Mouse (Mus musculus): ENCODE measurements around the gene Oxsr1. TPM values are rescaled to one million over a fixed set of nuclear protein-coding genes. Genes with fewer than 3 reads are reported as not detected.

Gene Oxsr1
- polyA plus RNA-seq, 1 experiment from 2014 or later, result 14.4 TPM

GRCm38 (mm10) chr9:119243981-119244380, 78.2 kb downstream of the Oxsr1 start:
- H3K4me1 ChIP-seq (ENCODE audit: insufficient read depth), result no peaks in the 10 kb centered on the region
- no peak for TF ChIP-seq CTCF (IDR thresholded peaks at IDR 0.05; ENCODE audit: low read depth)
- no peak overlapping the region for H3K27ac ChIP-seq (ENCODE audit: low read depth)
- peaks cover 47% of the 10 kb centered on the region for H3K36me3 ChIP-seq (ENCODE audit: insufficient read depth)
- no peak for ATAC-seq (ENCODE audit: insufficient read depth)
- WGBS, result 85% methylated on average over 3 of the region's 3 CpGs
- H3K9ac ChIP-seq, result no peak overlapping the region
- no peaks in the 10 kb centered on the region for H3K9me3 ChIP-seq (ENCODE audit: low read depth, low read length)
- H3K4me2 ChIP-seq, result no peak overlapping the region
- H3K4me3 ChIP-seq (ENCODE audit: low read depth, low read length), result no peak overlapping the region
- H3K27me3 ChIP-seq (ENCODE audit: insufficient read depth, low read length), result no peaks in the 10 kb centered on the region
- DNase-seq, result no peak

DNA sequence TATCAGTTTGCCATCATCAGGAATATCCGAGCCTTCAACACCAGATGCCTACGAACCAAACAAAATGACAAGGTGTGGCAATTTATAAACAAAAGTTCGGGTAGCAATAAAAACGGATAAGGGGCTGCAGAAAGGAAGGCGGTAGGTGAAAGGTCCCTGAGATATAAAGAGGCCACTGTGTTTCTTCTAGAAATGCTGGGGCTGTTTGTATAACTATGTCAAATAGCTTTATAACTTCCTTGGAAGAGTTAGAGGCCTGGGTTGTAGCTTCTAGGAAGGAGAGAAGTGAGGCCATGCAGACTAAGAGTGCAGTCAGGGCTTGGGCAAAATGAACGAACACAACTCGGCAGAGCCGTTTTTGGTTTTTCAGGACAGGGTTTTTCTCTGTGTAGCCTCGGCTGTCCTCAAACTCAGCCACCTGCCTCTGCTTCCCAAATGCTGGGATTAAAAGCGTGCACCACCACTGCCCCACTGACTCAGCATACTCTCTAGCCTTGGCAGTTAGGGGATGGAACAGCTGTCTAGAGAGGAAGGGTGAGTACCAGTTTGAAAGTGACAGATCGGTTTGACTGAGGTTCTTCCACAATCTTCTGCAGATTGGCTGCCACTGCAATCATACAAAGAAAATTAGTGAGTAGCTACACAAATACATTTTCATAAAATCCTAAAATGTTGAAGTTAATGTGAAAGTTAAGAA, 80.9 kb downstream of the Oxsr1 start:
- no peak for TF ChIP-seq CTCF (IDR thresholded peaks at IDR 0.05; ENCODE audit: low read depth)
- H3K36me3 ChIP-seq (ENCODE audit: insufficient read depth), result peaks cover 46% of the 10 kb centered on the region
- no peak overlapping the region for H3K4me3 ChIP-seq (ENCODE audit: low read depth, low read length)
- H3K4me1 ChIP-seq (ENCODE audit: insufficient read depth), result no peaks in the 10 kb centered on the region
- DNase-seq (no peak), ATAC-seq (ENCODE audit: insufficient read depth) (no peak)
- no peak overlapping the region for H3K4me2 ChIP-seq
- H3K27ac ChIP-seq (ENCODE audit: low read depth), result no peak overlapping the region
- no peaks in the 10 kb centered on the region for H3K9me3 ChIP-seq (ENCODE audit: low read depth, low read length)
- WGBS, result 71% methylated on average over 11 of the region's 11 CpGs
- no peak overlapping the region for H3K9ac ChIP-seq
- H3K27me3 ChIP-seq (ENCODE audit: insufficient read depth, low read length), result no peaks in the 10 kb centered on the region

DNA sequence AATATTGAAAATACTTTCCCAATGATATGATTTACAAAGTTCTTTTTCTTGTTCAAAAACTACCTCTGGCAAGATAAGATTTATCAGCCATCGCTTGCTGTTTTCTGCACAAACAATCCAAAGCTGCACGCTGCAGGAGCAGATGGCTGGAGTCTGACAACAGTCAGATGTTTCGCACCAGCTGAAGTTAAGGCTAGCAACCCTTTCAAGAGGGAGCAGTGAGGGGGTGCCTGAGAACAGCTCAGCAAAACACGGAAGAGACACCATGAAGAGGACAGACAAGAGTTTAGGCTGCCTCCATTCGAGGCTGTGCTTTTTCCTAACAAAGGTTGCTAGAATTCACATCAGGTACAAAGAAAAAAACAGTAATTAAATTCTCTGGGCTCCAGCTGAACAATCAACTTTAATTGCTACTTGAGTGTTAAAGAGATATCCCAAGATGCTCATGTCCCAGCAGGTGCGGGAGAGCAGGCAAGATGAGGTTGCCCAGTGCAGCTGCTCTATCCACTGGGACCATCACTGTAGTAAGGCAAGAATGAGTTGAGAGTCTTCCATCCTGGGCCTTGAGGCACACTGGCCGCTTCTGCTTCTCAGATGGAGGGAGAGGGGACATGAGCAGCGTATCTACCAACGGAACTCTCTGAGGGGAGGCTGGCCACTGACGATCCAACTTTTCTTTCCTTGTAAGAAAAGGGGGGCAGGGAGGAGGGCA, 81.8 kb downstream of the Oxsr1 start:
- Histone ChIP-seq H3K4me2 (no peak overlapping the region), H3K27me3 (ENCODE audit: insufficient read depth, low read length) (no peaks in the 10 kb centered on the region), H3K9me3 (ENCODE audit: low read depth, low read length) (no peaks in the 10 kb centered on the region), H3K4me3 (ENCODE audit: low read depth, low read length) (no peak overlapping the region), H3K27ac (ENCODE audit: low read depth) (no peak overlapping the region), H3K9ac (no peak overlapping the region), H3K4me1 (ENCODE audit: insufficient read depth) (no peaks in the 10 kb centered on the region), H3K36me3 (ENCODE audit: insufficient read depth) (peaks cover 46% of the 10 kb centered on the region; the same call in 1 of the 2 replicates)
- 83% methylated on average over 10 of the region's 10 CpGs for WGBS
- DNase-seq (no peak), ATAC-seq (ENCODE audit: insufficient read depth) (no peak)
- no peak for TF ChIP-seq CTCF (IDR thresholded peaks at IDR 0.05; ENCODE audit: low read depth)

- over 99% methylated on average over 3 of the region's 3 CpGs for WGBS
- ATAC-seq (ENCODE audit: insufficient read depth), result no peak
- no peak overlapping the region for H3K4me2 ChIP-seq
These were observed 83.0 kb downstream of the Oxsr1 start for GRCm38 (mm10) chr9:119239274-119239673.

DNA sequence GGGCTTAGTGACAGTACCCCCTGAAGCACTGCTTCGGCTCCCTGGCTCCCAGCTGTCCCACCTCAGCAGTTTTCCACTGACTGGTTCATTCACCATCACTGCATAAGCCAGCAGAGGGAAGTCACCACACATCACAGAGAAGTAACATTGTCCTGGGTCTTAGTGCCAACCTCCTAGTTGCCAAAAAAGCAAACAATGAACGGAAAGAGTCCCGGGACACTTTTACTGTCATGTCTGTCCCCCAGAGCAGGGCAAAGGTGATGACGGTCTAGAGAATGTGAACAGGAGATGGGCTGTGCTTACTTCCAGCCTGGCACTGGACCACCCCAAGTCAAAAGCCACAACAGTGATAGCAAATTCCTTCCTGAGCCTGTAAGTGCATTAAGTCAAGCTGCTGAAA, 83.4 kb downstream of the Oxsr1 start:
- Histone ChIP-seq H3K4me2 (no peak overlapping the region), H3K4me3 (ENCODE audit: low read depth, low read length) (no peak overlapping the region), H3K9me3 (ENCODE audit: low read depth, low read length) (no peaks in the 10 kb centered on the region), H3K27me3 (ENCODE audit: insufficient read depth, low read length) (no peaks in the 10 kb centered on the region), H3K4me1 (ENCODE audit: insufficient read depth) (no peaks in the 10 kb centered on the region), H3K9ac (no peak overlapping the region), H3K27ac (ENCODE audit: low read depth) (no peak overlapping the region), H3K36me3 (ENCODE audit: insufficient read depth) (peaks cover 36% of the 10 kb centered on the region; the same call in 1 of the 2 replicates)
- WGBS, result 77% methylated on average over 4 of the region's 4 CpGs
- TF ChIP-seq CTCF (IDR thresholded peaks at IDR 0.05; ENCODE audit: low read depth), result no peak
- ATAC-seq (ENCODE audit: insufficient read depth), result no peak
- no peak for DNase-seq

More at GRCm38 (mm10) chr9:119239274-119239673, 83.0 kb downstream of the Oxsr1 start:
- no peaks in the 10 kb centered on the region for H3K9me3 ChIP-seq (ENCODE audit: low read depth, low read length)
- peaks cover 40% of the 10 kb centered on the region; the same call in 1 of the 2 replicates for H3K36me3 ChIP-seq (ENCODE audit: insufficient read depth)
- H3K9ac ChIP-seq, result no peak overlapping the region
- DNase-seq, result no peak
- H3K4me3 ChIP-seq (ENCODE audit: low read depth, low read length), result no peak overlapping the region
- no peak overlapping the region for H3K27ac ChIP-seq (ENCODE audit: low read depth)
- TF ChIP-seq CTCF (IDR thresholded peaks at IDR 0.05; ENCODE audit: low read depth), result no peak
- no peaks in the 10 kb centered on the region for H3K27me3 ChIP-seq (ENCODE audit: insufficient read depth, low read length)
- H3K4me1 ChIP-seq (ENCODE audit: insufficient read depth), result no peaks in the 10 kb centered on the region

GRCm38 (mm10) chr9:119231552-119231951, 90.7 kb downstream of the Oxsr1 start:
- ATAC-seq (ENCODE audit: insufficient read depth) (no peak), DNase-seq (no peak)
- Histone ChIP-seq H3K4me1 (ENCODE audit: insufficient read depth) (no peaks in the 10 kb centered on the region), H3K36me3 (ENCODE audit: insufficient read depth) (no peaks in the 10 kb centered on the region), H3K4me3 (ENCODE audit: low read depth, low read length) (no peak overlapping the region), H3K27me3 (ENCODE audit: insufficient read depth, low read length) (no peaks in the 10 kb centered on the region), H3K9me3 (ENCODE audit: low read depth, low read length) (no peaks in the 10 kb centered on the region), H3K4me2 (no peak overlapping the region), H3K27ac (ENCODE audit: low read depth) (no peak overlapping the region), H3K9ac (no peak overlapping the region)
- WGBS, result 78% methylated on average over 7 of the region's 7 CpGs
- TF ChIP-seq CTCF (IDR thresholded peaks at IDR 0.05; ENCODE audit: low read depth), result no peak

- Histone ChIP-seq H3K9ac (no peak overlapping the region), H3K27ac (ENCODE audit: low read depth) (no peak overlapping the region), H3K4me1 (ENCODE audit: insufficient read depth) (no peaks in the 10 kb centered on the region), H3K27me3 (ENCODE audit: insufficient read depth, low read length) (no peaks in the 10 kb centered on the region), H3K36me3 (ENCODE audit: insufficient read depth) (no peaks in the 10 kb centered on the region), H3K4me2 (no peak overlapping the region), H3K4me3 (ENCODE audit: low read depth, low read length) (no peak overlapping the region), H3K9me3 (ENCODE audit: low read depth, low read length) (no peaks in the 10 kb centered on the region)
- no peak for TF ChIP-seq CTCF (IDR thresholded peaks at IDR 0.05; ENCODE audit: low read depth)
- ATAC-seq (ENCODE audit: insufficient read depth) (no peak), DNase-seq (no peak)
- WGBS, result 47% methylated on average over 2 of the region's 2 CpGs
These were observed 91.4 kb downstream of the Oxsr1 start for GRCm38 (mm10) chr9:119230829-119231228.

All from lung, embryonic 14.5 days (tissue).